Mouse (Mus musculus): ENCODE results near the gene Acss2.
"Not testable (repeated sequence)": the region's sequence is repeated elsewhere in the genome, so short reads cannot be mapped to it uniquely, and the experiment has no call there.

The Acss2 gene

GRCm38 (mm10) chr2:155538463-155539057 is 20.8 kb downstream of the Acss2 start:
- not testable (repeated sequence) for DNase-seq (ENCODE audit: low read depth)

DNA sequence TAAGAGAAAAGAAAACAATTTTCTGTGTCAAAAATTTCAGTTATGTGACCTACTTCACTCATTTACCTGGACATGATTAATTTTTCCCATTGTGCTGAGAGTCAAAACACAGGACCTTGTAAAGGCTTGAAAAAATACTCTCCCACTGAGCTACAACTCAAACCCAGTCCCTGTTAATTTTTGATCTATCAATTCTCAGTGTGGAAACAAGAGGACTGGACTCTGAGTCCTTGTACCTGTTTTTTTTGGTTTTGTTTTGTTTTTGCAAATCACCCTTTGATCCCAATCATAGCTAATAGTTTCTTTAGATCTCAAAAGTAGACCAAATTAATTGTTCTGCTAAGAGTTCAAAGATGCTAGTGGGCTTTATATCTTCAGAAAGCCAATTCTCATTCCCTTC is 21.9 kb downstream of the Acss2 start:
- no peak for DNase-seq (ENCODE audit: low read depth)

GRCm38 (mm10) chr2:155540822-155541458 is 23.2 kb downstream of the Acss2 start:
- no peak for DNase-seq (ENCODE audit: low read depth)

DNA sequence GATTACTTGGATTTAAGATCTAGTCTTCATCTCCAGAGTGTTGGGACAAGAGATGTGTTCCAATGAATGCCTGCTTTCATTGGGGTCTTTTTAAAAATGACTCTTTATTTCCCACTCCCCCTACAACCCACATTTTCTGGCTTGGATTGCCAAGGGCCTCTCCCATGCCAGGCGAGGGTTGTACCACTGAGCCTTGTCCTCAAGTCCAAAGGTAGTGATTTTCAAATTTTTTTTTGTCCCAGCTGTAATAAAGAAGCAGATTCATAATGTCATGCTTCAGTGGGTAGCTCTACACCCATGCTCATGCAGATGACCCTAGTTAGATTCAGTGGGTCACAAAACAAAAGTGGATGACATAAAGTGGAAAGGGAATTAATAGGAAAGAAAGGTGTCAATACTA is 29.2 kb downstream of the Acss2 start:
- no peak for DNase-seq (ENCODE audit: low read depth)

- DNase-seq (ENCODE audit: low read depth) = no peak
Measured at GRCm38 (mm10) chr2:155552336-155552735, 34.6 kb downstream of the Acss2 start.

DNA sequence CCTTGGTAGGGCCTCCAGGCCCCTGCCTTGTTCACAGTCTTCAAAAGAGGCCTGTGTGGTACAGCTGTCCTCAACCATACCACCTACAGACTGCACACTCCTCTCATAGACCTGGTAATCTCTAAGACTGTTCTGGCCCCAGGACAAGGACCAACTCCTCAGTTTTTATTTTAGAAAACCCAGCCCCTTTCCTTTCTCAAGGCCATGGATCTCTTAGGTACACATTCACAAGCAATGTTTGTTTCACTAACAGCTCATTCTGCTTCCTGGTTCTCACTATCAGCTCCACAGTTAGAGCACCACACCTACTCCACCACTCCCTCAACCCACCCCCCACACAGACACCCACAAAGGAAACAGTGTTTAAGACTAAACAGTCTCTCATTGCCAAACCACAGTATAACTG is 35.2 kb downstream of the Acss2 start:
- no peak for DNase-seq (ENCODE audit: low read depth)

- no peak for DNase-seq (ENCODE audit: low read depth)
Measured at GRCm38 (mm10) chr2:155554426-155554985, 36.8 kb downstream of the Acss2 start.

DNA sequence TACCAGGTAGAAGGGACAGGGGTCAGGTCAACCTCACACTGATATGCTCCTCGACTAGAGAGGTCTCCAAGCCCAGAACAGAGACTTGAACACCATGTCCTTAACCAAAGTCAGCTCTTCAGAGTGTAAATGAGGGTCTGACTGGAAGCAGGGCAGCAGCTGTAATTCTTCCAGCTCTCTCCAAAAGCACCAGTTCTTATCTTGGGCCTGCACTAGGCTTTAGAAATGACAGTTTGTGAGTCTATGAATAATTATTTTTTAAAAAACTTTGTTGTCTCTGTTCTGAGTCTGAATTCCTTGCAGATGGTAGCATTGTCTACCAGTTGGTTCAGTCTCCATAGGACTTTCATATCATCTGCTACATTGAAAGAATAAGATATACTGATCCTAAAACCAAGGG is 44.5 kb downstream of the Acss2 start:
- no peak for DNase-seq (ENCODE audit: low read depth)

- no peak for DNase-seq (ENCODE audit: low read depth)
Measured at GRCm38 (mm10) chr2:155562934-155563333, 45.2 kb downstream of the Acss2 start.

GRCm38 (mm10) chr2:155567751-155568150 is 50.0 kb downstream of the Acss2 start:
- no peak for DNase-seq (ENCODE audit: low read depth)

GRCm38 (mm10) chr2:155569223-155569807 is 51.6 kb downstream of the Acss2 start:
- DNase-seq (ENCODE audit: low read depth) = no peak

DNA sequence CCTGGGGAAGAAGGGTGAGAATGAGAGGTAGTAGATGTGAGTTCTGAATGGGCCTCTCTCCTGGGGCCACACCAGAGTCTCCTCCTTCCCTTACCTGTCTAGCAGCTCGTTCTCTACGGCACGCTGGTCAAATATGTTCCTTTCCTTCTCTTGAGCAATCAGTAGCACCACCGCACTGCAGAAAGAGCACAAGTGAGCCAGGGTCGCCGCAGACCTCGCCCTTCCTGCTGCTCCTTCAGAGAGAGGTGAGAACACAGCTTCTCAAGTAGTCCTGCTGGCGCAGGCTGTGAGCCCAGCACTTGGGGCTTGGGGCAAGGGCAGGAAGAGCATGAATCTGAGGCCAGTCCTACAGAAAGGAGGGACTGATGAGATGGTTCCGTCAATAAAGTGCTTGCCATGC is 55.3 kb downstream of the Acss2 start:
- DNase-seq (ENCODE audit: low read depth) = no peak

GRCm38 (mm10) chr2:155573996-155574395 is 56.2 kb downstream of the Acss2 start:
- DNase-seq (ENCODE audit: low read depth) = no peak

DNA sequence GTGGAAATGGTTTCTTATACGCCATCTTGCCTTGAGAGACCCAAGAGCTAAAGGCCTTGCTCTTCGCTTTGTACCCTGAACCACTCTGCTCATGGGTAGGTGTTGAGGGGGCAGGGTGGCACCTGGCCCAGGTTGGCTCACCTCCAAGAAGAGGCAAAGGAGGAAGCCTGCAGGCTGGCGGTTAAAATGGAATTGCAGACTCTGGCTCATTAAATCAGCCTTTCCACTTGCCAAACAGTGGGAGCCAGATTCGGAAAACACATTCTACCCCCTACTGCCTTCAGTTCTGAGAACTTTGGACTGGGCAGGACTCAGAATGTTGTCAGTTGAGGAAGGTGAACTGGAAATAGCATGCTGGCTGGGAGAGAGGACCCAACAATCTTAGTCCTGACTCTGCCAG is 57.0 kb downstream of the Acss2 start:
- no peak for DNase-seq (ENCODE audit: low read depth)

GRCm38 (mm10) chr2:155576656-155577055 is 58.9 kb downstream of the Acss2 start:
- DNase-seq (ENCODE audit: low read depth) = no peak

- no peak for DNase-seq (ENCODE audit: low read depth)
Measured at GRCm38 (mm10) chr2:155580331-155580730, 62.6 kb downstream of the Acss2 start.

- no peak for DNase-seq (ENCODE audit: low read depth)
Measured at GRCm38 (mm10) chr2:155582384-155582995, 64.7 kb downstream of the Acss2 start.

DNA sequence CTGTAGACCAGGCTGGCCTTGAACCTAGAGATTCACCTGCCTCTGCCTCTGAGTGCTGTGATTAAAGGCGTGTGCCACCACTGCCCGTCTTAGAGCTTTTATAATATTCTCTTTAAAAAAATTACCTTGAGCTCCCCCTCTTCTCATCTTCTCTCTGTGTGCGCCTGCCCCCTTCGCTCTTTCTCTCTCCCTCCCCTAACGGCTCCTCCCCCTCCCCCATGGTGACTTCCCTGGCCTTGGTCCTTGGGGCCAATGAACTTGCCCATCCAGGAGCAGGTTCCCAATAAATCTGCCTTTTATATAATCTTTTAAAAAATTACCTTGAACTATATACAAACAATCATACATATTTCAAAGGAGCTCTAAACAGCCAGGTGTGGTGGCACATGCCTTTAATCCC is 65.2 kb downstream of the Acss2 start:
- no peak for DNase-seq (ENCODE audit: low read depth)

DNA sequence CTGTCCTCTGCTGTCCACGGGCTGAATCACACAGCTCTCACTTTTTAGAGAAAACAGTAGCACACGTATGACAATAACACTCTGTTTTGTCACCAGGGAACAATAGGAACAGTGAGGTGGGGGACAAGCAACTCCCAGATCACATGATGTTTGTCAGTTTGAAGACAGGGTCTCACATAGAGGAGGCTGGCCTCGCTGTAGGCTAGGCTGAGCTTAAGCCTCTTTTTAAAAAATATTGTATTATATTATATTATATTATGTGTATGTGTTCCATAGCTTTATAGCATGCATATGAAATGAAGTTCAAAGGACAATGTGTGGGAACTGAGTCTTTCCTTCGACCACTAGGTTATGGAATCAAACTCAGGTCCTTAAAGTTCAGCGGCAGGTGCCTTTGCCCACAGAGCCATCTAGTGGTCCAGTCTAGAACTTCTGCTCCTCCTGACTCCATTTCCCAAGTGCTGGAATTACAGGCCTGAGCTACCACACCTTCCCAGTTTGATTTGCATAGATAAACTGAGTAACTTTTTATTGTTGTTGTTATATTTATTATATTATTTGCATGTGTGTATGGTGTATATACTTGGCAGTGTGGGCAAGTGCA is 66.3 kb downstream of the Acss2 start:
- DNase-seq (ENCODE audit: low read depth) = peak; percentile 50

- no peak for DNase-seq (ENCODE audit: low read depth)
Measured at GRCm38 (mm10) chr2:155585082-155585481, 67.3 kb downstream of the Acss2 start.

- no peak for DNase-seq (ENCODE audit: low read depth)
Measured at GRCm38 (mm10) chr2:155585486-155585885, 67.7 kb downstream of the Acss2 start.

DNA sequence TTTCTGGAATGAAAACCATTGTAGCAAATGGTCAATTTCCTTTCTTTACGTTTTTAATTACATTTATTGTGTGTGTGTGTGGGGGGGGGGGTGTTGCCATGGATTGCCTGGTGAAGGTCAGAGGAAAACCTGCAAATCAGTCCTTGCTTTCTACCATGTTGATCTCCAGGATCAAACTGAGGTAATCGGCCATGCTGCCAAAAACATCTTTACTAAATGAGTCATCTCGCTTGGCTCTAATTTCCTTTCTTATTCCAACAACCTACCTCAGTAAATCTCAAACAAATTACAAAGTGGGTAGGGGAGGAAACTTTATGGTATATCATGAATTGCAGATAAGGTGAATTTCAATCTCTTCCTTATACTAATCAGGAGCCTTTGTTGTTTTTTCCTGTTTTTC is 70.4 kb downstream of the Acss2 start:
- no peak for DNase-seq (ENCODE audit: low read depth)

- DNase-seq (ENCODE audit: low read depth) = no peak
Measured at GRCm38 (mm10) chr2:155589521-155589920, 71.8 kb downstream of the Acss2 start.

Measured in fibroblast of lung, adult 2 months (primary cell).